Mouse (Mus musculus) A20 (cell line): ENCODE results near the gene Tnfrsf9.
A peak's percentile ranks its signal among the peaks of the same experiment; 100 is the strongest.

Experiments
- DNase-seq: peaks from one replicate; pipeline ENCODE4 v3.0.0-alpha.2; 2011; ENCODE audit warnings: low read depth, low spot score

Gene Tnfrsf9

GRCm38 (mm10) chr4:150926924-150927705, 12.8 kb downstream of the Tnfrsf9 start:
- DNase-seq, result peak; percentile 28

DNA sequence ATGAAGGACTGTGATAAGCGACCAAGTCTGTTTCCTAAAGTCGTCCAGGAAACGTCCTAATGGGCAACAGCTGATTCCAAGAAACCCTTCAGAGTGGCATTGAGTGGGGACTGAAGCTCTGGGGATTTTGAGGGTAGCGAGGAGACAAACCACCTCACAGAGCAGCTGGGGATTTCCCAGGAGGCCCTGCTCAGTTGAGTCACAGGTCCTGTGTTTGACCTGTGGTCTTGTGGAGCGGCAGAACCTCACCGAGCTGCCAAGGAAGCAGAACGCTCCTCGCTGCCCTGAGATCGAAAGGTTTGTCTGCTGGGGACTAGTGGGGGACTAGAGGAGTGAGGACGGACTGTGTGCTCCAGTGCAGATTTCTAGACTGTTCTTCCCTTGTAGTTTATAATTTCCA, 13.4 kb downstream of the Tnfrsf9 start:
- DNase-seq, result peak; percentile 45

- no peak for DNase-seq
Observed at GRCm38 (mm10) chr4:150933503-150933902, 19.1 kb downstream of the Tnfrsf9 start.

DNA sequence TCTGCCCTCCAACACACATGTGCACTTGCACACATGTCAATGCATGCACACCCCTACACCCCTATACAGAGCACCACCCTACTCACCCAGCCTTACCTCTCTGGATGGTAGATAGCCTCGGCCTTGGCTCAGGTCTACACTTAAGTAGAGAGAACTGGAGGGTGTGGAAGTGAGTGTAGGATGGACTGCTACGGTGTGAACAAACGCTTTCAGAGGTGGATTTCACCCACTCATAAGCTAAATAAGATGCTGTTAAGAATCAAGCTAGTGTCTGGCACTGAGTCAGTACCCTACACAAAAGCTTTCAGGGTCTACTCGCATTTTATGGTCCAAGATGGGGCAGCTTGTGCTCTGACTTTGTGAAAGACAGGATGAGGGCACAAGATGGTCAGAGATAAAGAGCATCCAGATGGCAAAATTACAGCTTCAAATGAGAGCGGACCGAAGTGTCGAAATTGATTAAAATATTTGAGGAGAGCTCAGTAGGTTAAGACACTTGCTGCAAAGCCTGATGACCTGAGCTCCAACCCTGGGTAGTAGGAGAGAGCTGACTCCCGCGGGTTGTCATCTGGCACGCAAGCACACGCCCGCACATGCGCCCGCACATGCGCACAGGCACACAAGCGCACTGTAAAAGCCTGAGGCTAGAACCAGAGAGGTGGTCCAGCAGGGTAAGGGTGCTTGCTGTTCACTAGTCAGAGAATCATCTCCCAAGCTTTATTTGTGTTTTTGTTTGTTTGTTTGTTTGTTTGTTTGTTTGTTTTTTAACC, 23.1 kb downstream of the Tnfrsf9 start:
- DNase-seq, result no peak

GRCm38 (mm10) chr4:150938063-150938452, 23.7 kb downstream of the Tnfrsf9 start:
- no peak for DNase-seq

DNA sequence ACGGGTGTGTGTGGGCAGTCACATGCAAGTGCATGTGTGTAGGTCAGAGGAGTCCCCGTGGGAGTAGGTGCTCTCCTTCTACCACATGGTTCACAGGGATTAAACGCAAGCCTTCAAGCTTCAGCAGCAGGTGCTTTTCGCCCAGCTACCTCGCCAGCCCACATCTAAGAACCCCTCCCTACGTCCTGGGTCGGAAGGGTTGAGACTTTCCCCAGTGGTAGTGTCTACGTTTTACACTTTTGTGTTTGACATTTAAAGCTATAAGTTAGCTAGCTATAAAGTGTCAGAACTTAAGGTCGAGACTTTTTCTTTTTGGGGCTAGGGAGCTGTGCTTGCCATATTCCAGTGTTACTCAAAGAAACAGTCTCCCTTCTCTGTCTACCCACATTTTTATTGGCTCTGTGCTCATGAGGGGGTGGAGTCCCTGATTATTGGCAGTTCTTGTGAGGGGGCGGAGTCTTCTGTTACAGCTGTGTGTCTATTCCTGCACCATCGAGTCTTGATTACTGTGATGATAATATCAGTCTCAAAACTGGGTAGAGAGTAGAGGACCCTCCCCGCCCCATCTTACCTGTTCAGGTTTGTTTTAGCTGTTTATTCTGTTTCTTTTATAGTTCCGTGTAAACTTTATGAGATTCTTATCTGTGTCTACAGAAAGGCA, 25.8 kb downstream of the Tnfrsf9 start:
- DNase-seq, result peak; percentile 67

GRCm38 (mm10) chr4:150944707-150945106, 30.3 kb downstream of the Tnfrsf9 start:
- DNase-seq, result no peak

GRCm38 (mm10) chr4:150950972-150951371, 36.6 kb downstream of the Tnfrsf9 start:
- DNase-seq, result no peak

DNA sequence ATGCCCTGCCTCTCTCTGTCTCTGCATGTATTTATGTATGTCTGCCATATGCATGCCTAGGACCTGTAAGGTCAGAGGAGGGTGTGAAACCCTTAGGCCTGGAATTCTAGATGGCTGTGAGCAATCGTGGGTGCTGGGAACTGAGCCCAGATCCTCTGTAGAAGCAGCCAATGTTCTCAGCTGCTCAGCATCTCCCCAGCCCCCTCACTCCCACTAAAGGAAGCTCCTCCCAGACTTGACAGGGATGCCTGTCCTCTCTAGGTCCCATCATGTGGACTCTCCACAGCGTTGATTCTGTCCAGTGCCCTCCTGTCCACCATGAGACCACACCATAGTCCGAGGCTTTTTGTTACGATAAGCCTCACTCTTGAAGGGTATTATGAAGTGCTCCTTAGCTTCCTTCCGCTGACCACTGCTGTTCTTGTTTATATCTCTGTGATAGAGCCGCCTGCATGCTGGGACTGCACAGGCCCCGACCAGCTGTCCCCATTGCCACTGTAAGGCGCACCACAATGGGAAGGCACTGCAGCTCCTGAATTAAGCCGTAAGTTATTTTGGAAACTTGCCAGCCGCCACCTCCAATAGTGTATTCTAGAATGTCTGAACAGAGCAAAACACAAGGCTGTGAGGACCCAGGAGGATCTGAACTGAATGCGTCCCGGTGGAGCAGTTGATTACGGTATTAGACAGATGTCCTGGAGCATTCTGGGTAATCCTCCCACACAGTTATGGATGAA, 42.2 kb downstream of the Tnfrsf9 start:
- DNase-seq, result no peak

DNA sequence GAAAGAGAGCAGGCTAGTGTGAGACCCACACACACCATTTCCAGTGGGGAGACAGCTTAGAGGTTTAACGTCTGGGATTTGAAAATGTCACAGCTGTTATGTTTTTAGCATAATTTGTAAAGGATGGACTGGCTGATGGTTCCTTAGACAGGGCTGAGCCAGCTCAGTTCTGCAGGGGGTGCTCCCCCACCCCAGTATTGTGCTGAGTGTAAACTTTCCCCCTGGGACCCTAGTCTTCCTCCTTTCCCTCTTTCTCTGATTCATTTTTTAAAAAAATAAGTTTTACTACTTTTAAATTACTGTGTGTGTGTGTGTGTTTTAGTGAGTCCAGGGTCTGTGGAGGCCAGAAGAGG, 42.7 kb downstream of the Tnfrsf9 start:
- DNase-seq, result no peak

- no peak for DNase-seq
Observed at GRCm38 (mm10) chr4:150958536-150958935, 44.2 kb downstream of the Tnfrsf9 start.

DNA sequence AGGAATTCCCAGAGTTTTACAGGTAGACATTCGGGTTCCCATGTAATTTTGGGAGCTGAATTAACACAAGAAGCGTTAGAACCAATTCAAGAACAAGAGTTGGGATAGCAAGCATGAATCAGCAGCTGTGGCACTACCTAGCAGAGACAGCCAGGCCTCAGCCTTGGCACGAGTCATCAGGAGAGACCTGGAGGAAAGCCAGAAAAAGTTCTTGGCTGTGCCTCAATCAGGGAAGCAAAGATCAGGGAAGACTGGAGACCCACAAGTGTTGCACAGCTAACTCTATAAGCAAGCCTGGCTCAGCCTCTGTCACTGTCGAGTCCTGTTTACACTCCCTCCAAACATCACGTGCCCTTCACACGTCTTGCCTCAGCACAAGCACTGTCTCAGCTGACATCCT, 47.9 kb downstream of the Tnfrsf9 start:
- no peak for DNase-seq

- DNase-seq, result no peak
Observed at GRCm38 (mm10) chr4:150963711-150964110, 49.3 kb downstream of the Tnfrsf9 start.

GRCm38 (mm10) chr4:150964635-150965554, 50.5 kb downstream of the Tnfrsf9 start:
- DNase-seq, result peak; percentile 91

GRCm38 (mm10) chr4:150965555-150965951, 51.2 kb downstream of the Tnfrsf9 start:
- DNase-seq, result peak; percentile 51

DNA sequence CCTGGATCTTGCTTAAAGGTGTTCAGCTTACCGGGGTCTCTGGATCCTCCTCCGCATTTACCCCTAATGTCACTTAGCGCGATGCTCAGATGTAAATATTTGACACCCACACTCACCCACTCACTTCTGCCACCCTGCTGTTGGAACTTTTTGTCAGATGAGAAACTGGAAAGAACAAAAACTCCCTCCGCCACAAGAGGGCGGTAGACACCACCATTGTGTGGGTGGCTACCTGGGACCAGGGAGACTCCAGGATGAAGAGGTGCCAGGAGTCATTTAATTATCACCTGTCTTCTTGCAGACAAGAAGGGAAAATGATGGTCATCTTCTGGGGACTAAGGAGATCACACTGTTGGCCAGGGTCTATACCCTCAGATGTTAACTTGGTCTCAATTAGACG, 52.2 kb downstream of the Tnfrsf9 start:
- peak; percentile 78 for DNase-seq

DNA sequence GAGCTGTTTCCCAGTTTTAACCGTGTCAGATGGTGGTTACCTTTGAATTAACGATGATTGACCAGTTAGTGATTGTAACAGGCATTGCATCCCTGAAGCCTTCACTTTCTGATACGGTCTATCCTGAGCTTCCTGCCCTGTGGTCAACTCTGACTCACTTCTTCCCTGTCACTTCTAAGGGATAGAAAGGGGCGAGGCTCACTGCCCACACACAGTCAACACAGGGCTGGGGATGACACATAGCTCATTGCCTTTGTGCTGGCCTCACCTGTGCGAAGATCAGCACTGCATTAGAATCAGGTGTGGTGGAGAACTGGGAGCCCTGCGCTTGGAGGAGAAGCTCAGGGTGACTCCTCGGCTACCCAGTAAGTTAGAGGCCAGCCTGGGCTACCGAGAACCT, 54.6 kb downstream of the Tnfrsf9 start:
- DNase-seq, result no peak

GRCm38 (mm10) chr4:150973264-150973663, 58.9 kb downstream of the Tnfrsf9 start:
- DNase-seq, result no peak

DNA sequence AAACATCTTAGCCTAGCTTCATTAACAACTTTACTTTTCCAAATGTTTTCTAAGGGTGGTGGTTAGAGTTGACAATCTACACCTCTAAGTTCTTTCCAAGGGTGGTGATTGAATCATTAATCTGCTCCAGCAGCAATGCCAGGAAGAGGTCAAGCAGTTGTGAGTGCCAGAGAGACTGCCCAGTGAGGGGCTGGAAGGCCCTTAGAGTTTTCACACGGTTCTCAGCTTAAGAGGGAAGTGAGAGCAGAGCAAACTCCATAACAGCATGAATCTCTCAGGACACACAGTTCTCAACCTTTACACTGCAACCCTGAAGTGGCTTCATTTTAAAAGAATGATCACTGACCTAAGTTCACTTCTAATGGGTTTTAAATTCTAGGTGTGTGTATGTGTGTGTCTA, 60.8 kb downstream of the Tnfrsf9 start:
- no peak for DNase-seq

DNA sequence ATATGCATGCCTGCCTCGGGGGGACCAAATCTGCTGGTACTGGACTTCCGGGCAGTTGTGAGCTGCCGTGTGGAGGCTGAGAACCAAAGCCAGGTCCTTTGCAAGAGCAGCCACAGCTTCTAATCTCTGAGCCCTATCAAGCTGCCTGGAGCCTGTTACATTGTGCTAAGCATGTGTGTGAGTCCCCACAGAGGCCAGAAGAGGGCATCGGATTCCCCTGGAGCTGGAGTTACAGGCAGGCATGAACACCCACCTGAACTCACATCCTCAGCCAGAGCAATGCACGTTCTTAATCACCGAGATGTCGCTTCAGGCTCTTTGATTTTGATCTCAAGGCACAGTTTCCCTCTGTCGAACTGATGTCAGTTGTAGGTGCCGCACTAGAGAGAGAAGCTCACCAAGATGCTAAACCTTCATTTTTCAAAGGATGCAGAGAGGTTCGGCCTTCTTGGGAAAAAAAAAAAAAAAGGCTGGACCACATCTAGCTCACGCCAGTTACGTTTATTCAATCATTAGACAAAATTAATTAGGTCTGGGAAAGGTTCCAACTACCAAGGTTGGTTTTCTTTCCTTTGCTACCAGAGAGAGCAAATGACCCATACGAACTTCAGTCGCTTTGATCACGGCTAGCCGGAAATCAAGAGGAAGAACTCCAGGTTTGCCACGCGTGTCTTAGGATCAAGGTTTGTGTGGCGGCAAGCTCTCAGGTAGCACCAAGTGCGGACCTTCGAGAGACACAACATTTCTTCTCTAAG, 64.0 kb downstream of the Tnfrsf9 start:
- DNase-seq, result peak; percentile 17
